Mouse (Mus musculus): ENCODE measurements around the gene Lrrtm1. TPM values are rescaled to one million over a fixed set of nuclear protein-coding genes. Genes with fewer than 3 reads are reported as not detected.

Gene Lrrtm1
- total and polyA plus RNA-seq, 2 experiments from 2014 or later, result 60.9 to 69.7 TPM

- Histone ChIP-seq H3K4me3 (ENCODE audit: low read length) (no peak overlapping the region), H3K4me2 (ENCODE audit: low read depth, low read length) (no peak overlapping the region), H3K9ac (replicated peaks; ENCODE audit: low read length) (no peak overlapping the region), H3K36me3 (ENCODE audit: insufficient read depth, low read length) (no peaks in the 10 kb centered on the region), H3K4me1 (ENCODE audit: insufficient read depth, low read length) (no peaks in the 10 kb centered on the region), H3K9me3 (ENCODE audit: low read length) (no peaks in the 10 kb centered on the region), H3K27ac (no peak overlapping the region), H3K27me3 (ENCODE audit: insufficient read depth, low read length) (no peaks in the 10 kb centered on the region)
- ATAC-seq, result no peak
- 76% methylated on average over 5 of the region's 5 CpGs for WGBS
- TF ChIP-seq CTCF (IDR thresholded peaks at IDR 0.05; ENCODE audit: low read depth), result no peak
- no peak for DNase-seq (ENCODE audit: low spot score)
Observed at GRCm38 (mm10) chr6:77253480-77253879, 11.0 kb downstream of the Lrrtm1 start.

GRCm38 (mm10) chr6:77256348-77256747, 13.9 kb downstream of the Lrrtm1 start:
- TF ChIP-seq CTCF (IDR thresholded peaks at IDR 0.05; ENCODE audit: low read depth), result no peak
- no peaks in the 10 kb centered on the region for H3K9me3 ChIP-seq (ENCODE audit: low read length)
- ATAC-seq, result no peak
- WGBS, result 89% methylated on average over 4 of the region's 4 CpGs
- no peak overlapping the region for H3K4me2 ChIP-seq (ENCODE audit: low read depth, low read length)
- H3K27ac ChIP-seq, result no peak overlapping the region
- H3K36me3 ChIP-seq (ENCODE audit: insufficient read depth, low read length), result no peaks in the 10 kb centered on the region
- no peak overlapping the region for H3K9ac ChIP-seq (replicated peaks; ENCODE audit: low read length)
- no peaks in the 10 kb centered on the region for H3K27me3 ChIP-seq (ENCODE audit: insufficient read depth, low read length)
- H3K4me3 ChIP-seq (ENCODE audit: low read length), result no peak overlapping the region
- DNase-seq (ENCODE audit: low spot score), result no peak
- no peaks in the 10 kb centered on the region for H3K4me1 ChIP-seq (ENCODE audit: insufficient read depth, low read length)

- H3K27ac ChIP-seq, result no peak overlapping the region
- H3K9me3 ChIP-seq (ENCODE audit: low read length), result no peaks in the 10 kb centered on the region
- H3K36me3 ChIP-seq (ENCODE audit: insufficient read depth, low read length), result no peaks in the 10 kb centered on the region
- no peak overlapping the region for H3K4me2 ChIP-seq (ENCODE audit: low read depth, low read length)
- no peaks in the 10 kb centered on the region for H3K4me1 ChIP-seq (ENCODE audit: insufficient read depth, low read length)
- TF ChIP-seq CTCF (IDR thresholded peaks at IDR 0.05; ENCODE audit: low read depth), result peak; percentile 71
- no peak overlapping the region for H3K4me3 ChIP-seq (ENCODE audit: low read length)
- DNase-seq (ENCODE audit: low spot score) (peak; percentile 71), ATAC-seq (no peak)
- H3K9ac ChIP-seq (replicated peaks; ENCODE audit: low read length), result no peak overlapping the region
- H3K27me3 ChIP-seq (ENCODE audit: insufficient read depth, low read length), result no peaks in the 10 kb centered on the region
- 35% methylated on average over 7 of the region's 7 CpGs for WGBS
Observed at GRCm38 (mm10) chr6:77257358-77258105, 15.0 kb downstream of the Lrrtm1 start.

GRCm38 (mm10) chr6:77265163-77265562, 22.7 kb downstream of the Lrrtm1 start:
- no peaks in the 10 kb centered on the region for H3K9me3 ChIP-seq (ENCODE audit: low read length)
- H3K4me3 ChIP-seq (ENCODE audit: low read length), result no peak overlapping the region
- H3K27me3 ChIP-seq (ENCODE audit: insufficient read depth, low read length), result no peaks in the 10 kb centered on the region
- ATAC-seq (no peak), DNase-seq (ENCODE audit: low spot score) (no peak)
- WGBS, result 63% methylated on average over 3 of the region's 3 CpGs
- no peak overlapping the region for H3K9ac ChIP-seq (replicated peaks; ENCODE audit: low read length)
- no peak overlapping the region for H3K27ac ChIP-seq
- no peak overlapping the region for H3K4me2 ChIP-seq (ENCODE audit: low read depth, low read length)
- no peaks in the 10 kb centered on the region for H3K4me1 ChIP-seq (ENCODE audit: insufficient read depth, low read length)
- H3K36me3 ChIP-seq (ENCODE audit: insufficient read depth, low read length), result no peaks in the 10 kb centered on the region
- TF ChIP-seq CTCF (IDR thresholded peaks at IDR 0.05; ENCODE audit: low read depth), result no peak

- WGBS, result 62% methylated on average over 5 of the region's 5 CpGs
- no peaks in the 10 kb centered on the region for H3K27me3 ChIP-seq (ENCODE audit: insufficient read depth, low read length)
- H3K36me3 ChIP-seq (ENCODE audit: insufficient read depth, low read length), result no peaks in the 10 kb centered on the region
- DNase-seq (ENCODE audit: low spot score) (peak; percentile 15), ATAC-seq (peak; percentile 56; the same call in 1 of the 2 replicates)
- H3K4me1 ChIP-seq (ENCODE audit: insufficient read depth, low read length), result no peaks in the 10 kb centered on the region
- TF ChIP-seq CTCF (IDR thresholded peaks at IDR 0.05; ENCODE audit: low read depth), result no peak
- no peak overlapping the region for H3K4me2 ChIP-seq (ENCODE audit: low read depth, low read length)
- H3K9ac ChIP-seq (replicated peaks; ENCODE audit: low read length), result no peak overlapping the region
- no peaks in the 10 kb centered on the region for H3K9me3 ChIP-seq (ENCODE audit: low read length)
- no peak overlapping the region for H3K4me3 ChIP-seq (ENCODE audit: low read length)
- no peak overlapping the region for H3K27ac ChIP-seq
Observed at GRCm38 (mm10) chr6:77278794-77279193, 36.3 kb downstream of the Lrrtm1 start.

- no peaks in the 10 kb centered on the region for H3K27me3 ChIP-seq (ENCODE audit: insufficient read depth, low read length)
- no peak overlapping the region for H3K4me3 ChIP-seq (ENCODE audit: low read length)
- WGBS, result 91% methylated on average over 5 of the region's 5 CpGs
- DNase-seq (ENCODE audit: low spot score) (no peak), ATAC-seq (no peak)
- H3K36me3 ChIP-seq (ENCODE audit: insufficient read depth, low read length), result no peaks in the 10 kb centered on the region
- H3K4me1 ChIP-seq (ENCODE audit: insufficient read depth, low read length), result no peaks in the 10 kb centered on the region
- no peak overlapping the region for H3K27ac ChIP-seq
- no peak overlapping the region for H3K9ac ChIP-seq (replicated peaks; ENCODE audit: low read length)
- no peaks in the 10 kb centered on the region for H3K9me3 ChIP-seq (ENCODE audit: low read length)
- H3K4me2 ChIP-seq (ENCODE audit: low read depth, low read length), result no peak overlapping the region
- no peak for TF ChIP-seq CTCF (IDR thresholded peaks at IDR 0.05; ENCODE audit: low read depth)
Observed at GRCm38 (mm10) chr6:77286317-77286716, 43.8 kb downstream of the Lrrtm1 start.

GRCm38 (mm10) chr6:77288402-77288801, 45.9 kb downstream of the Lrrtm1 start:
- Histone ChIP-seq H3K4me2 (ENCODE audit: low read depth, low read length) (no peak overlapping the region), H3K27me3 (ENCODE audit: insufficient read depth, low read length) (no peaks in the 10 kb centered on the region), H3K36me3 (ENCODE audit: insufficient read depth, low read length) (no peaks in the 10 kb centered on the region), H3K27ac (no peak overlapping the region), H3K9me3 (ENCODE audit: low read length) (no peaks in the 10 kb centered on the region), H3K4me1 (ENCODE audit: insufficient read depth, low read length) (no peaks in the 10 kb centered on the region), H3K4me3 (ENCODE audit: low read length) (no peak overlapping the region), H3K9ac (replicated peaks; ENCODE audit: low read length) (no peak overlapping the region)
- peak; percentile 58; the same call in 1 of the 2 replicates for ATAC-seq
- no peak for TF ChIP-seq CTCF (IDR thresholded peaks at IDR 0.05; ENCODE audit: low read depth)
- DNase-seq (ENCODE audit: low spot score), result peak; percentile 57

All from hindbrain, postnatal 0 days (tissue).